Mouse (Mus musculus) ovary, adult 18-20 months (tissue): ENCODE measurements around the gene Gm21987.

Experiments used
- DNase-seq: peaks from one replicate; pipeline ENCODE4 v3.0.0; 2022; ENCODE audit warnings: low spot score, mixed read lengths

Gm21987 gene

DNA sequence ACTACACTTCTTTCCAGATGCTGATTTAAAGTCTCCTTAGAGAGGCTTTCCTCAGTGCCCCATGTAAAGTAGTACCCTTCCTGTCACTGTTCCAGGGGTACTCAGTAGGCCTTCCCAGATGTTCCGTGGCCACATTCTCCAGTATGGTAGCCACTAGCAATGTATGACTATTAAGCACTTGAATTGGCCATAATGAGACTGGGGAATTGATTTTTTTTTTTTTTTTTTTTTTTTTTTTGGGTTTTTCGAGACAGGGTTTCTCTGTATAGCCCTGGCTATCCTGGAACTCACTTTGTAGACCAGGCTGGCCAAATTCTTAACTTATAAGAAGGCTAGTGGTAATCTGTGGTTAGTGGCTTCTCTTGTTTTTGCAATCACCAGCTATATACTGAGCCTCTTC lies 3.0 kb downstream of the Gm21987 start:
- DNase-seq, result no peak

DNA sequence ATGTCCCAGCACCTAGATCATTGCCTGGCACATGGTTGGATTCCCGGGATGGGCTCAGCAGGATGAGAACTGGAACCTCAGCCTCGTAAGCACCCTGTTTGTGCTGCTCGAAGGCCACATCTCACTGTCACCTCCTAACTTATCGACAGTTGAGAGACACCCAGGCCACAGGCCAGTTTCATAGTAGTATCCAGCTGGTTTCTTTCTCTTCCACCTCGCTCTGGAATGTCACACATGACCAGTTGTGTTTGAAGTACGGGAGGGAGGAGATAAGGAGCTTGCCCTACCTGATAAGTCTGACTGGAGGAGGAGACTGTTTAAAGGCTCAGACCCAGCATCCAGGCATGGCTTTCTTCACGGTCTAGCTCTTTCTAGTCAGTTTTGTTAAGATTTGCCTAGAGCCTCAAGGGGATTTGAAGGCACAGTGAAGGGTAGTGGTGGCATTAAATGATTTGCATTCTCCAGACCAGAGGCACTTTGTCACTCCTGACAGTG lies 3.6 kb downstream of the Gm21987 start:
- DNase-seq, result no peak

- DNase-seq, result no peak
Observed at GRCm38 (mm10) chr16:38350939-38351338, 4.1 kb downstream of the Gm21987 start.

DNA sequence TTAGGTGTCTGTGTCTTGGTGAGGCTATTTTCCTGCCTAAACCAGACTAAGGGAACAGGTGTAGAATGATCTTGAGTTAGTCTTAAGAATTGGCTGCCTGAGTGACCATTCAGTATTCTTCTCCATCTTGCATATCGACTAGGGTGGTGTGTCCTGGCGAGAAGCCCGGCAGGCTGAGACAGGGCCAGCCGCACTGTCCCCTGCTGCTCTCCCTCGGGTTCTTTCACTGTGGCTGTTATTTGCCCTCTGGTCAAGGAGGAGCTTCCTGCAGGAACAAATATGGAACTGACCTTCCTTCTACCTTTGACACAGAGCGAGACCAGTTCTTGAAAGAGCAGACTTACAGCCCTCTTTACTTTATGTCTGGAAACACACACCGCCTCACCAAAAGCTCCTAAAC lies 5.2 kb downstream of the Gm21987 start:
- no peak for DNase-seq

DNA sequence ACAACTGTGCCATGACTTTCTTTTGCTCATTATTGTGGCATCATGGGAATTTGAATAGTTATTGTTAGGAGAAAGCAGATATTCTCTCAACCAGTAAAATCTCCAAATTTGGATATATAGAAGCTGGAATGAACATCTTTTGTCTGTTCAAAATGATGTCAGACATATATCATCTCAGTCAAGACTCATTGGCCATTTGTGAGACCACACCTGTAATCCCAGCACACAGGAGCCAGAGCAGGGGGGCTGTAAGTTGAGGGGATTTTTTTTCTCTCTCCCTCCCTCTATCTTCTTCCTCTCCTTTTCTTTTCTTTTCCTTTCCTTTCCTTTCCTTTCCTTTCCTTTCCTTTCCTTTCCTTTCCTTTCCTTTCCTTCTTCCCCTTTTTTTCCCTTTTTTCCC lies 6.0 kb downstream of the Gm21987 start:
- DNase-seq, result no peak

- DNase-seq, result no peak
Observed at GRCm38 (mm10) chr16:38353642-38354041, 6.8 kb downstream of the Gm21987 start.

- DNase-seq, result no peak
Observed at GRCm38 (mm10) chr16:38354185-38354913, 7.5 kb downstream of the Gm21987 start.

DNA sequence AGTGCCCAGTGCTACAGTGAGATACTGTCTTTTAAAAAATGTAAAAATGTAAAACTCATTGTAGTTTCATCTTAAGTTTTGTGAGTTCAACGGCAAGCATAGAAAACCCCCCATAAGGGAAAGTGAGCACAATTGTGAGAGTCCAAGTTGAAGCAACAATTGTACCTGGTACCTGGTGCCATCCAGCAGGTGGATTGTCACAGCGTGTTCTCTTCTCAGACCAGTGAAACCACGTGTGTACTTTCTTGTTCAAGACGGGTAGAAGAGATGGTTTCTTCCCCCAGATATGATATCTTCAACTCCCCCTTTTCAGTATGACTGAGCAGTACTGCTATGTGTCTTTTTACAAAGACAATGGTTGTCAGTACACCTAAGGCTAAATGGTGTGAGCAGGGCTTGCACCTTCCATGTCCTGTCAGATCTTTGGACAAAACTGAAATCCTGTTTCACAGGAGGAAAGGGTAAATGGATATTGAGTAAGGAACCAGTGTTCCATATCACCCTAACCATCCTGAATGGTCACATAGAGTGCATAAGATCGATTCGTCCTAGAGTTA lies 11.5 kb downstream of the Gm21987 start:
- no peak for DNase-seq

DNA sequence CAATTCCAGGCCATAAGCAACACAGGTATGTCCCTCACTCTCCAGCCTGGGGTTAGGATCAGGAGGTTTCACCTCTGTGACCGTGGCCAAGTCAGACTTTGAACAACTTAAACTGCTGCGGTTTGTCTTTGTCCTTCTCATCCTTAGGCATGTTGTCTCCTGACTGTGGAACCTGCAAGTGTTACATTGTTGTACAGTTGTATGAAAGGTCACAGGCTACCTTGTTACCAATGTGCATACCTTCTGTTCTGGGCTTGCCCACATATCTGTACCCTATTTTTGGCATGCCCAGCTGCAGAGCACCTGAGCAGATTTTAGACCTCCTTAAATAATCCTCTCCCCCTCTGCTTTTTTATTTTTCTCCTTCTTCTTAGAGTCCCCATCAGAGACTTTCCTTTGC lies 12.4 kb downstream of the Gm21987 start:
- no peak for DNase-seq

DNA sequence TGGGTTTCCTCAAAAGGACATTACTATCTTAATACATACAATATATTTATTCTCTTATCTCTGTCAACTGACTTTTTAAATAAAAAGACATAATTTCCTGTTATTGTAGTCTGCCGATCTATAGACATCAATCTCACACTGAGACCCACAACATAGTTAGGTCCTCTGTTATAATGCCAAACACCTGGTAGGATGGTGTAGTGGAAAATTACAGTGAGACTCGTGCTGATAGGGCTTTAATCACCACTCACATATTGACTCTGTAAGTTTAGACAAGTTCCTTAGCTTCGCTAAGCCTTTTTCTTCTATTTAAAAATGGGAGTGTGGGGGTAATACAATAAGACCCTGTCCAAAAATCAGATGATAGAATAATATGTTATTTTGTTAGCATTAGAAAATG lies 13.0 kb downstream of the Gm21987 start:
- DNase-seq, result no peak

GRCm38 (mm10) chr16:38360317-38360716 lies 13.5 kb downstream of the Gm21987 start:
- DNase-seq, result no peak

DNA sequence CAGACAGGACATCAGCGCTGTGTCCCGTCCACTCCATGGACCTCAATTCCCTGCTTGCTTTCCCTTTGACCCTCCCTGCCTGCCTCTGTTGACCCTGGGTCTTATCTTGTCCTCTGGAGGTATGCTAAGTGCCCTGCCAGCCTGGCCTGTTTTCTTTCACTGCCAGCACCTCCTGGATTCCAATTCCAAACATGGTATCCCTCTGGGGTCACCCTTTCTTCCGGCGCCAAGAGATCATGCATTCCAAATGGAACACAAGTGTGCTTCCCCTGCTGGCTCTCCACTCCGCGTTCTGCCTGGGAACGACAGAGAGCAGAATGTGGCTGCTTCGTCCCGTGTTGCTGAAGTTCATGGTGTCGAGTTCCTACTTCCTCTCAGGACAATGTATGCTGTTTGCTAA lies 15.1 kb downstream of the Gm21987 start, which contains the start of gene Popdc2:
Popdc2 (plus strand) TSS at position 277 of the 400 bp plus-strand sequence.
- peak; percentile 32 for DNase-seq

- no peak for DNase-seq
Observed at GRCm38 (mm10) chr16:38362493-38363255, 15.8 kb downstream of the Gm21987 start.

- no peak for DNase-seq
Observed at GRCm38 (mm10) chr16:38363256-38363595, 16.4 kb downstream of the Gm21987 start.

GRCm38 (mm10) chr16:38363657-38364056 lies 16.8 kb downstream of the Gm21987 start:
- no peak for DNase-seq

GRCm38 (mm10) chr16:38365390-38365789 lies 18.6 kb downstream of the Gm21987 start:
- DNase-seq, result no peak

DNA sequence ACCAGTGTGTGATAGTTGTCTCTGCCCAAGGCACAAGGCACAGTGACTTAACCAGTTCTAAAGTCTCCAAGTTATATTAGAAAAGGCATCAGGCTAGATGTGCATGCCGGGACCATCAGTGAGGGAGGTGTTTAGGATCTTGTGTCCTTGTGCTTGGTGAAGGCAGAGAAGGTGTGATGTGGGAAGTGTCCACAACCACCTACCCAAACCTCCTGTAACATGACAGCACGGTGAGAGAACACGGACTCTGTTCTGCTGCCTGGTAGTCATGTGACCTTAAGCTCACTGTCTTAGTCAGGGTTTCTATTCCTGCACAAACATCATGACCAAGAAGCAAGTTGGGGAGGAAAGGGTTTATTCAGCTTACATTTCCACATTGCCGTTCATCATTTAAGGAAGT lies 19.4 kb downstream of the Gm21987 start:
- no peak for DNase-seq

DNA sequence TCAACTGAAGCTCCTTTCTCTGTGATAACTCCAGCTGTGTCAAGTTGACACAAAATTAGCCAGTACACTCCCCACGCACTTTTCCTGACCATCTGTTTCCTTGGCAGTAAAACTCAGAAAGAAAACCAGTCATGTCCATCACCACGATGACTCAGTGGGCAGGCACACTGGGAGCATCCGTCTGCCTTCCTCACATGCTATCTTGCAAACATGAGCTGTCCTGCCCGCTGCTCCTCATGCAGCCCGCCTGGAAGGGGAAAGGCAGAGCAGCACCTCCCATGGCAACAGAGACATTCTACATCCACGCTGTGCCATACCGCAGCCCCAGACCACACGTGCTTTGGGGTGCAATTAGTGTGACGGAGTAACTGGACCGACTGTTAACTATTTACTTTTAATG lies 21.5 kb downstream of the Gm21987 start:
- DNase-seq, result no peak

DNA sequence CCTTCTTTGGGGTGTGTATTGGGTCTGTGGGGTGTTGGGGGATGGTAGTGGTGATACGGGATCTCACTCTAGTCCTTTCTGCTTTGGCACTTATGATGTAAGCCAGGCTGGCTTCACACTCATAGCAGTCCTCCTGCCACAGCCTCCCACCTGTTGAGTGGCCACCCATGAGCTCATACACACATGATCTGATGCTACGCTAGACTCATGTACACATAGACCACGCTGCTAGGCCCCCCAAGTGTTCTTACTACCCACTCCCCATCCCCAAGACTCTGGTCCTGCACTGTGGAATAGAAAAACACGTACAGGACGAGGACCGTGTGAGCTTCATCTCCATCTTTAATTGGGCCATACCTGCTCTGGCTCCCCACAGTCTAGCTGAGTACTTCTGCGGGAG lies 22.2 kb downstream of the Gm21987 start:
- no peak for DNase-seq

DNA sequence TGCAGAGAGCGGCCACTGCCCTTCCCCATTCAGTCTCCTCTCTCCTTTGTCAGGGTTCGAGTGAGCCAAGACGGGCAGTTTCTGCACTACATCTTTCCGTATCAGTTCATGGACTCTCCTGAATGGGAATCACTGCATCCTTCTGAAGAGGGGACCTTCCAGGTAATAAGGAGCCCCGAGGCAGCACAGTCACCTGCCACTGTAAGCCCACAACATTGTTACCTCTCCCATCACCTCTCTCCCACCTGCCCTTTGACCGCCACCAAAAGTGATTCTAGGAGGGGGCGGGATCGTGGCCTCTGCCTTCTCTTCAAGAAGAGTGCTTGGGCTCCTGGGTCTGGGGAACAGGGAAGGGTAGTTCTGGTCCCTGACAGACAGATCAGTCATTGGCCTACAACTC lies 22.6 kb downstream of the Gm21987 start:
- no peak for DNase-seq

GRCm38 (mm10) chr16:38369992-38370484 lies 23.2 kb downstream of the Gm21987 start:
- DNase-seq, result no peak

- DNase-seq, result no peak
Observed at GRCm38 (mm10) chr16:38370633-38371374, 24.0 kb downstream of the Gm21987 start.
